Mouse (Mus musculus) spleen, adult 18-20 months (tissue): ENCODE data around the gene Mdm4.

ENCODE experiments used
- DNase-seq, 2 experiments: peaks; one replicate each; pipeline ENCODE4 v3.0.0; 2022; ENCODE audit warnings: mixed read lengths in 2 of 2

Gene Mdm4

DNA sequence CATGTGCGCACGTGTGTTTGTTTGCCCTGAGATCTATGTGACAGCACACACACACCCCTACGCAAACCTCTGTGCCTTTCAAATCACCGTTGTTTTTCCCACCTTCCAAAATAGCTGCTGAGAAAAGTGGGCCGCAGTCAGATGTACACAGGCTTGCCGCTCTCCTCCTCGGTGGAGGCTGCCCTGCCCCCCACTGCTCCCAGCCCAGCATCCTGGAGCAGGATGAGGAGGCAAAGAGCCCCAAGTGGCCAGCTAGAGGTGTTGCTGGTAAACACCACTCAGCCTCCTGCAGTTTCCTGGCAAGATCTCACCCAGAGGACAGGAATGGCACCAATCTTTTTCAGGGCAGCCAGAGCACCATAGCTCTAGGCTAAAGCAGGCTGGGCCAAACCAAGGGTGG is 95.5 kb downstream of the Mdm4 start:
- DNase-seq, result no peak

- no peak for DNase-seq
Observed at GRCm38 (mm10) chr1:132932421-132932820, 97.9 kb downstream of the Mdm4 start.

DNA sequence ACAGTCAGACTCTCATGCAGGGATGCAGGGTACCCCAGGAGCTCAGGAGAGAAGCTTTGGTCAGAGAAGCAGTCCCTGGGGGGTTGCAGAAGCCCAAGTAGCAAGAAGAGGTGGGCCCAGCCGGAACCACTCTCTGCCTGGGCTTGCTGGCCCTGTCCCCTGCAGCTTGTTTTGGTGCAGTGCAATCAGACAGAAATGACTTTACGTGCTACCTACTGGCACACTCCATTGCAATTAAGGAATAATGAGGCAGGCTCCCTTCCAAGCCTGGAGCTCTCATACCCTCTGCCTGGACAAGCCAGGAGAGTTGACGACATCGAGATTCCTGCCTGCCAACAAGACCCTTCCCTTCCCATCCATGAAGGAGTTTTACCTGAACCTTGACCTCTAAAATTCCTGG is 100.1 kb downstream of the Mdm4 start:
- no peak for DNase-seq

DNA sequence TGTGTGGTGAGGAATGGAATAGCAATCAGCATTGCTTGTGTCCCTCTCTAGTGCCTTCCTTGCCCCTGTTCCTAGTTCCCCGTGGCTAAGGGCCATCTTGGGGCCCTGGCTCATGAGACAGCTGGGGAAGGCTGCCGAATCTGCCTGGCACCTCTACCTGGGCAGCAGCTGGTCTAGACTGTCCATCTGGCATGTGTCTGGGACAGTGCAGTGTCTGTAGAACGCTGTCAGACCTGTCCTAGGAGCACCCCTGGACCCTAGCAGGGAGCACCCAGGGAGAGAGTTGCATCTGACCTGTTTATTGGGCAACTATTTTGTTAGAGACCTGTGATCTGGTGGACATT is 101.5 kb downstream of the Mdm4 start:
- no peak for DNase-seq

GRCm38 (mm10) chr1:132928032-132928906 is 102.1 kb downstream of the Mdm4 start:
- no peak for DNase-seq

- DNase-seq, result no peak
Observed at GRCm38 (mm10) chr1:132925270-132925669, 105.1 kb downstream of the Mdm4 start.

GRCm38 (mm10) chr1:132922257-132922656 is 108.1 kb downstream of the Mdm4 start:
- no peak for DNase-seq

- no peak for DNase-seq
Observed at GRCm38 (mm10) chr1:132921071-132921470, 109.3 kb downstream of the Mdm4 start.

GRCm38 (mm10) chr1:132919258-132919657 is 111.1 kb downstream of the Mdm4 start:
- DNase-seq, result no peak

GRCm38 (mm10) chr1:132918117-132918680 is 112.2 kb downstream of the Mdm4 start:
- no peak for DNase-seq

GRCm38 (mm10) chr1:132917554-132917953 is 112.8 kb downstream of the Mdm4 start:
- no peak for DNase-seq

GRCm38 (mm10) chr1:132915849-132916493 is 114.4 kb downstream of the Mdm4 start:
- no peak for DNase-seq

- DNase-seq, result no peak
Observed at GRCm38 (mm10) chr1:132910414-132911041, 119.8 kb downstream of the Mdm4 start.

GRCm38 (mm10) chr1:132909951-132910350 is 120.4 kb downstream of the Mdm4 start:
- DNase-seq, result no peak
